Mouse (Mus musculus) CH12.LX (cell line): ENCODE data around the gene Ier2. TPM values are rescaled to one million over a fixed set of nuclear protein-coding genes. Genes with fewer than 3 reads are reported as not detected.
A peak's percentile ranks its signal among the peaks of the same experiment; 100 is the strongest.

Source experiments
- DNase-seq: peaks from one replicate; pipeline ENCODE4 v3.0.0-alpha.2; 2013; ENCODE audit errors: extremely low read depth
- H3K27ac ChIP-seq: 2 replicates; pipeline ENCODE4 v1.5.1; 2012; ENCODE audit warnings: low read depth, mild to moderate bottlenecking, control low read depth, moderate library complexity; ENCODE audit not compliant: insufficient read depth
- H3K27me3 ChIP-seq: replicated peaks from 2 replicates; pipeline ENCODE3; 2012; ENCODE audit warnings: inconsistent platforms
- H3K36me3 ChIP-seq, 2 experiments: replicated peaks in 1 of 2; 2 replicates each; pipeline versions ENCODE3 to v1.6.1; 2012; ENCODE audit warnings: inconsistent platforms in 1 of 2, low read length in 1 of 2, mild to moderate bottlenecking in 1 of 2, mixed read lengths in 1 of 2, moderate library complexity in 1 of 2; ENCODE audit not compliant: control insufficient read depth in 1 of 2, insufficient read depth in 1 of 2
- H3K4me1 ChIP-seq, 2 experiments: 2 replicates each; pipeline ENCODE4 v1.6.1; 2012; ENCODE audit warnings: inconsistent platforms in 1 of 2, moderate library complexity in 1 of 2; ENCODE audit not compliant: insufficient read depth in 2 of 2, control insufficient read depth in 1 of 2
- H3K4me2 ChIP-seq: 2 replicates; pipeline ENCODE4 v1.6.1; 2012; ENCODE audit warnings: low read depth, mild to moderate bottlenecking, control low read depth; ENCODE audit not compliant: poor library complexity, insufficient read depth, severe bottlenecking
- H3K4me3 ChIP-seq, 3 experiments: fragments of 150-350 bp in 1 of 3; sonication (generic) in 1 of 3; replicated peaks in 1 of 3; 2 replicates each; pipeline versions ENCODE3 to v1.5.1; 2011 to 2012; ENCODE audit warnings: low read depth in 2 of 3, low read length in 2 of 3, mild to moderate bottlenecking in 2 of 3, moderate library complexity in 2 of 3, control low read depth in 1 of 3, improper control_type of control experiment in 1 of 3, inconsistent platforms in 1 of 3, mixed read lengths in 1 of 3; ENCODE audit not compliant: poor library complexity in 1 of 3
- H3K79me2 ChIP-seq: replicated peaks from 2 replicates; pipeline ENCODE4 v1.6.1; 2012; ENCODE audit warnings: mild to moderate bottlenecking, moderate library complexity; ENCODE audit not compliant: control insufficient read depth, poor library complexity, insufficient read depth, severe bottlenecking; ENCODE audit errors: extremely low read depth
- H3K9ac ChIP-seq: 2 replicates; pipeline ENCODE4 v1.6.1; 2012; ENCODE audit warnings: low read depth, mild to moderate bottlenecking, control low read depth, moderate library complexity; ENCODE audit not compliant: insufficient read depth
- H3K9me3 ChIP-seq: replicated peaks from 2 replicates; pipeline ENCODE3; 2012; ENCODE audit warnings: low read length, inconsistent platforms, mixed read lengths
- BHLHE40 ChIP-seq: IDR thresholded peaks from 2 replicates; pipeline ENCODE4 v1.6.1; 2011; ENCODE audit warnings: mild to moderate bottlenecking, low read depth, low read length, improper control_type of control experiment
- CHD1 ChIP-seq: IDR thresholded peaks from 2 replicates; pipeline ENCODE4 v1.6.1; 2012; ENCODE audit warnings: low read depth, low read length, improper control_type of control experiment, inconsistent platforms
- CHD2 ChIP-seq: IDR thresholded peaks from 2 replicates; pipeline ENCODE4 v1.6.1; 2011; ENCODE audit warnings: low read length, improper control_type of control experiment
- CTCF ChIP-seq, 2 experiments: IDR thresholded peaks in 1 of 2; conservative IDR thresholded peaks in 1 of 2; 2 replicates each; pipeline ENCODE4 v1.5.1; 2011 to 2012; ENCODE audit warnings: low read depth in 2 of 2, low read length in 2 of 2, improper control_type of control experiment in 1 of 2, inconsistent platforms in 1 of 2, mild to moderate bottlenecking in 1 of 2, moderate library complexity in 1 of 2
- GABPA ChIP-seq: IDR thresholded peaks from 2 replicates; pipeline ENCODE4 v1.6.1; 2012; ENCODE audit warnings: low read depth, low read length, improper control_type of control experiment, inconsistent platforms; ENCODE audit not compliant: insufficient replicate concordance
- HCFC1 ChIP-seq: IDR thresholded peaks from 2 replicates; pipeline ENCODE4 v1.6.1; 2012; ENCODE audit warnings: low read depth, mild to moderate bottlenecking, inconsistent platforms, low read length, improper control_type of control experiment
- JUN ChIP-seq: IDR thresholded peaks from 2 replicates; pipeline ENCODE4 v1.6.1; 2011; ENCODE audit warnings: low read depth, mild to moderate bottlenecking, low read length, improper control_type of control experiment, moderate library complexity; ENCODE audit not compliant: insufficient read depth
- JUND ChIP-seq: conservative IDR thresholded peaks from 2 replicates; pipeline ENCODE4 v1.6.1; 2011; ENCODE audit warnings: low read depth, low read length, improper control_type of control experiment
- MAFK ChIP-seq: IDR thresholded peaks from 2 replicates; pipeline ENCODE4 v1.6.1; 2011; ENCODE audit warnings: low read length, improper control_type of control experiment; ENCODE audit not compliant: insufficient replicate concordance
- MAZ ChIP-seq: IDR thresholded peaks from 2 replicates; pipeline ENCODE4 v1.6.1; 2012; ENCODE audit warnings: low read depth, mild to moderate bottlenecking, inconsistent platforms, low read length, improper control_type of control experiment, moderate library complexity
- MEF2A ChIP-seq: IDR thresholded peaks from 2 replicates; pipeline ENCODE4 v1.6.1; 2014; ENCODE audit warnings: low read depth, mild to moderate bottlenecking, inconsistent platforms, low read length, improper control_type of control experiment, borderline replicate concordance
- MYC ChIP-seq: IDR thresholded peaks from 2 replicates; pipeline ENCODE4 v1.6.1; 2011; ENCODE audit warnings: low read depth, mild to moderate bottlenecking, improper control_type of control experiment, low read length
- NRF1 ChIP-seq: IDR thresholded peaks from 2 replicates; pipeline ENCODE4 v1.6.1; 2014; ENCODE audit warnings: low read depth, mild to moderate bottlenecking, inconsistent platforms, low read length, improper control_type of control experiment, moderate library complexity
- POLR2AphosphoS2 ChIP-seq: IDR thresholded peaks from 2 replicates; pipeline ENCODE4 v1.6.1; 2011; ENCODE audit warnings: low read depth, low read length, improper control_type of control experiment
- RCOR1 ChIP-seq: conservative IDR thresholded peaks from 2 replicates; pipeline ENCODE4 v1.6.1; 2012; ENCODE audit warnings: low read depth, mild to moderate bottlenecking, inconsistent platforms, low read length, improper control_type of control experiment
- SIN3A ChIP-seq: IDR thresholded peaks from 2 replicates; pipeline ENCODE4 v1.6.1; 2012; ENCODE audit warnings: low read length, improper control_type of control experiment, inconsistent platforms
- SMC3 ChIP-seq: IDR thresholded peaks from 2 replicates; pipeline ENCODE4 v1.6.1; 2011; ENCODE audit warnings: low read depth, low read length, improper control_type of control experiment
- TCF12 ChIP-seq: IDR thresholded peaks from 2 replicates; pipeline ENCODE4 v1.6.1; 2014; ENCODE audit warnings: low read depth, mild to moderate bottlenecking, inconsistent platforms, low read length, improper control_type of control experiment
- UBTF ChIP-seq: IDR thresholded peaks from 2 replicates; pipeline ENCODE4 v1.6.1; 2012; ENCODE audit warnings: low read depth, mild to moderate bottlenecking, inconsistent platforms, low read length, improper control_type of control experiment, moderate library complexity
- USF1 ChIP-seq: IDR thresholded peaks from 2 replicates; pipeline ENCODE4 v1.6.1; 2014; ENCODE audit warnings: low read depth, mild to moderate bottlenecking, inconsistent platforms, low read length, improper control_type of control experiment
- ZC3H11A ChIP-seq: IDR thresholded peaks from 2 replicates; pipeline ENCODE4 v1.6.1; 2012; ENCODE audit warnings: low read depth, mild to moderate bottlenecking, inconsistent platforms, low read length, improper control_type of control experiment
- ZMIZ1 ChIP-seq: IDR thresholded peaks from 2 replicates; pipeline ENCODE4 v1.6.1; 2012; ENCODE audit warnings: low read depth, mild to moderate bottlenecking, inconsistent platforms, low read length, improper control_type of control experiment
- ZNF384 ChIP-seq: IDR thresholded peaks from 2 replicates; pipeline ENCODE4 v1.6.1; 2012; ENCODE audit warnings: low read depth, low read length, improper control_type of control experiment, inconsistent platforms
- dilution Hi-C: fragments of 300-500 bp; cut with MboI; formaldehyde crosslinking; loops from 2 replicates; pipeline ENCODE4 v1.14.3; 2020; ENCODE audit warnings: low sequenced_read_pairs; ENCODE audit not compliant: extremely low pct_unique_long_range_greater_than_20kb, extremely low pct_ligation_motif_present
- in situ Hi-C: fragments of 300-500 bp; cut with MboI; formaldehyde crosslinking; loops from 3 replicates; pipeline ENCODE4 v1.14.3; 2019; ENCODE audit warnings: low sequenced_read_pairs, low pct_ligation_motif_present, low pct_unique_long_range_greater_than_20kb, mixed read lengths
- polyA plus RNA-seq: library from polyadenylated mRNA; unstranded; fragments of >175 nt; gene quantifications from 2 replicates; pipeline ENCODE4 v1.2.1, GENCODE M21; 2012; ENCODE audit warnings: low read depth; ENCODE audit not compliant: insufficient read length
- total RNA-seq, 2 experiments: library from RNA; depleted of rRNA; stranded (reverse); fragments of 300-350 nt in 1 of 2; fragments of >200 nt in 1 of 2; gene quantifications; 2 replicates each; pipeline ENCODE4 v1.2.3; 2012 to 2014

Gene Ier2
- total and polyA plus RNA-seq, 3 experiments: 26.3 to 35.4 (median 30.3) TPM

DNA sequence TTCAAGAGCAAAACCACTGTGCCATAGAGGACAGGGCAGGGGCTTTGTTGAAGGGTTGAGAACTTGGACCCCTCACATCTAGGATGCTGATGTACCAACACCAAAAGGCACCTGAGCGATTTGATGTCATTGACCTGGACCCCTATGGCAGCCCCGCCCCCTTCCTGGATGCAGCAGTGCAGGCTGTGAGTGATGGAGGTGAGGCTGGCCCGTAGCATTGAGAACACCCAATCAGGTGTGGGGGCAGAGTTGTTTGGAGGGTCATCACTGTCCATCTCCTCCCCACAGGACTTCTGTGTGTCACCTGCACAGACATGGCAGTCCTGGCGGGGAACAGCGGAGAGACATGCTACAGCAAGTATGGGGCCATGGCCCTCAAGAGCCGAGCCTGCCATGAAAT lies 32.5 kb upstream of the Ier2 start:
- dilution Hi-C loops (no loop called here), in situ Hi-C loops (no loop called here)
- Histone ChIP-seq H3K27ac (no peak overlapping the region), H3K4me2 (no peak overlapping the region), H3K4me1 (peaks cover 3 to 36% of the 10 kb centered on the region in 2 experiments), H3K79me2 (peaks cover 8% of the 10 kb centered on the region), H3K9me3 (no peaks in the 10 kb centered on the region), H3K27me3 (no peaks in the 10 kb centered on the region), H3K36me3 (peaks cover 65 to 92% of the 10 kb centered on the region in 2 experiments), H3K4me3 (no peak overlapping the region), H3K9ac (no peak overlapping the region)
- no peak for DNase-seq
- TF ChIP-seq ZC3H11A: no peak

DNA sequence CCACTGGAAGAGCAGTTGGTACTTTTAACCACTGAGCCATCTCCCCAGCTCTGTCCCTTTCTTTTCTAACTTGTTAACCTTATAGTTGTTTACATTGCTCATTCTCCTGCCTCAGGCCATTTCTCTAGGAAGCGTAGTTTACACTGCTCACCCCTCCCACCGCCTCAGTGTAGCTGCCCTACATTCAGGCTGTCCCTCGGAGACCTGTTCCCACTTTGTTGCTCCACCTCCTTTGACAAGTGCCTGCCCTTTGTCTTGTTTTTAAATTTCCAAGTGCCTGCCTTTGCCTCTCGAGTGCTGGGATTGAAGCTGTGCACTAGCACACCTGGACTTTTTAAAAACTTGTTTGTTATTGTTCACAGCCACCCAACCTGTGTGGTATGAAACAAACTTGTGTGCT lies 30.7 kb upstream of the Ier2 start:
- H3K4me1 ChIP-seq: peaks cover 2 to 24% of the 10 kb centered on the region in 2 experiments
- in situ Hi-C loops (no loop called here), dilution Hi-C loops (no loop called here)
- H3K9ac ChIP-seq: no peak overlapping the region
- no peaks in the 10 kb centered on the region for H3K9me3 ChIP-seq
- H3K79me2 ChIP-seq: peaks cover 17% of the 10 kb centered on the region
- H3K27ac ChIP-seq: no peak overlapping the region
- H3K27me3 ChIP-seq: no peaks in the 10 kb centered on the region
- peaks cover 52 to 77% of the 10 kb centered on the region in 2 experiments for H3K36me3 ChIP-seq
- DNase-seq: no peak
- no peak overlapping the region for H3K4me3 ChIP-seq
- H3K4me2 ChIP-seq: no peak overlapping the region
- TF ChIP-seq CTCF (conservative IDR thresholded peaks at IDR 0.05 in 1 of 2, IDR thresholded peaks at IDR 0.05 in 1 of 2; ENCODE audit: low read depth in 2 of 2, low read length in 2 of 2): no peak
- 0 out of 2 replicates have a peak, but pooled peaks have one; percentile 5 for TF ChIP-seq POLR2AphosphoS2

DNA sequence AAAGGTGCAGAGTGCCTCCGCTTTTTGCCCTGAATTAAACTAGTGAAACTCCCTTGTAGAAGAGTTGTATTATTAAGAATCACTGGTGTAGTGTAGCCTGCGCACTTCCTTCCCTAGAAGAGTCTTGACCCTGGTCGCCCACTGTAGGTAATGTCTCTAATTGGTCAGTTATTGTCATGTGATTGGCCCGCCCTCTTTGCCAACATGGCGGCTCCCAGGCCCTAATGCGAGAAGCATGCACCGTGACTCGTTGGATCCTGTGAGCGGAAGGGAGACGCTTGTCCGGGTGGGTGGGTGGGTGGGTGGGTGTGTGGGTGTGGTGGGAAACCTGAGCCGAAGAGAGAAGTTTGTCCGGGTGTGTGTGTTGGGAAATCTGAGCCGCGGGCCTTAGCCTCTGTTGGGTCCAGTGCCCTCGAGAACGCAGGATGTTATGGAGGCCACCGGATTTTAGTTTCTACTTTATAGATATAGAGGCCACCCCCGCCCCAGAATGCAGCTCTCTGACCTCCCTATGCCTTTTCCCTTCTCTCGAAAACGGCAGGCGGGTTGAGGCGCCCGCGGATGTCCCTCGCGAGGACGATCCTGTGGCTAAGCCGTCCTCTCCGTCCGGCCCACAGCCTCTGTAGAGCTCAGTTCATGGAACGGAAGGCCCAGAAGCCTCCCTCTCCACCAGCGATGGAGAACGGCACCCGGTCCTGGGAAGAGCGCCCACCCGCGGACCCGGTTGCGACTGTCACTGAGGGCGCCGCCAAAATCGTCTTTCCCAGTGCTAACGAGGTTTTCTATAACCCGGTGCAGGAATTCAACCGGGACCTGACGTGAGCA lies 26.7 kb upstream of the Ier2 start:
- in situ Hi-C loops: no loop called here
- Histone ChIP-seq H3K36me3 (peaks cover 21 to 49% of the 10 kb centered on the region in 2 experiments), H3K79me2 (peaks cover 50% of the 10 kb centered on the region), H3K9ac (peak overlapping the region; percentile 99), H3K4me2 (peak overlapping the region; percentile 93), H3K4me3 (peak overlapping the region; percentile 80 to 98 (median 96)), H3K9me3 (no peaks in the 10 kb centered on the region), H3K27me3 (no peaks in the 10 kb centered on the region), H3K4me1 (peaks cover 11 to 38% of the 10 kb centered on the region in 2 experiments), H3K27ac (peak overlapping the region; percentile 68)
- dilution Hi-C loops: no loop called here
- DNase-seq: peak; percentile 89
- TF ChIP-seq CHD2 (0 out of 2 replicates have a peak, but pooled peaks have one; percentile 61), BHLHE40 (0 out of 2 replicates have a peak, but pooled peaks have one; percentile 19), CHD1 (no peak), RCOR1 (no peak), JUN (no peak), HCFC1 (peak; percentile 90), NRF1 (peak; percentile 67), ZMIZ1 (0 out of 2 replicates have a peak, but pooled peaks have one; percentile 49), TCF12 (peak; percentile 53), JUND (no peak), MAFK (no peak), POLR2AphosphoS2 (no peak), MYC (peak; percentile 86; the same call in 1 of the 2 replicates), GABPA (no peak; the same call in 1 of the 2 replicates), SMC3 (peak; percentile 18), CTCF (conservative IDR thresholded peaks at IDR 0.05 in 1 of 2, IDR thresholded peaks at IDR 0.05 in 1 of 2; ENCODE audit: low read depth in 2 of 2, low read length in 2 of 2) (peak in 1 of 2 experiments; percentile 45; a peak in 2 of 4 replicates), MEF2A (no peak), UBTF (no peak), SIN3A (peak; percentile 90), MAZ (no peak), USF1 (peak; percentile 94), ZNF384 (no peak)
